Mouse (Mus musculus) myocyte (in vitro differentiated cells): ENCODE results near the gene Ushbp1.

Experiments
- CEBPB ChIP-seq: IDR thresholded peaks from 2 replicates; pipeline ENCODE4 v1.6.1; 2011; ENCODE audit warnings: mild to moderate bottlenecking, moderate library complexity; ENCODE audit not compliant: poor library complexity, insufficient read depth, severe bottlenecking
- E2F4 ChIP-seq: IDR thresholded peaks from one replicate; pipeline ENCODE4 v1.6.1; 2011; ENCODE audit warnings: mild to moderate bottlenecking, control low read depth, moderate library complexity; ENCODE audit not compliant: insufficient read depth
- MAX ChIP-seq: IDR thresholded peaks from one replicate; pipeline ENCODE4 v1.6.1; 2011; ENCODE audit warnings: low read depth, mild to moderate bottlenecking, control low read depth
- MYOD1 ChIP-seq, 3 experiments: IDR thresholded peaks; one replicate each; pipeline ENCODE4 v1.6.1; 2011; ENCODE audit warnings: control low read depth in 2 of 3, low read depth in 2 of 3, mild to moderate bottlenecking in 2 of 3, moderate library complexity in 1 of 3; ENCODE audit not compliant: insufficient read length in 2 of 3, control insufficient read depth in 1 of 3
- MYOG ChIP-seq, 3 experiments: IDR thresholded peaks; one replicate each; pipeline ENCODE4 v1.6.1; 2011; ENCODE audit warnings: control low read depth in 2 of 3, low read depth in 2 of 3, mild to moderate bottlenecking in 2 of 3; ENCODE audit not compliant: insufficient read length in 2 of 3, control insufficient read depth in 1 of 3, insufficient read depth in 1 of 3
- POLR2A ChIP-seq: IDR thresholded peaks from one replicate; pipeline ENCODE4 v1.6.1; 2011; ENCODE audit warnings: low read depth, mild to moderate bottlenecking, control low read depth, moderate library complexity; ENCODE audit not compliant: insufficient read length
- POLR2AphosphoS2 ChIP-seq: IDR thresholded peaks from one replicate; pipeline ENCODE4 v1.6.1; 2011; ENCODE audit warnings: low read depth, control low read depth; ENCODE audit not compliant: insufficient read length
- TCF12 ChIP-seq: IDR thresholded peaks from one replicate; pipeline ENCODE4 v1.6.1; 2011; ENCODE audit warnings: mild to moderate bottlenecking, control low read depth; ENCODE audit not compliant: poor library complexity, insufficient read depth, severe bottlenecking
- TCF3 ChIP-seq: IDR thresholded peaks from one replicate; pipeline ENCODE4 v1.6.1; 2011; ENCODE audit warnings: low read depth, control low read depth; ENCODE audit not compliant: insufficient read length
- USF1 ChIP-seq: IDR thresholded peaks from one replicate; pipeline ENCODE4 v1.6.1; 2011; ENCODE audit warnings: low read depth, mild to moderate bottlenecking, control low read depth, moderate library complexity

DNA sequence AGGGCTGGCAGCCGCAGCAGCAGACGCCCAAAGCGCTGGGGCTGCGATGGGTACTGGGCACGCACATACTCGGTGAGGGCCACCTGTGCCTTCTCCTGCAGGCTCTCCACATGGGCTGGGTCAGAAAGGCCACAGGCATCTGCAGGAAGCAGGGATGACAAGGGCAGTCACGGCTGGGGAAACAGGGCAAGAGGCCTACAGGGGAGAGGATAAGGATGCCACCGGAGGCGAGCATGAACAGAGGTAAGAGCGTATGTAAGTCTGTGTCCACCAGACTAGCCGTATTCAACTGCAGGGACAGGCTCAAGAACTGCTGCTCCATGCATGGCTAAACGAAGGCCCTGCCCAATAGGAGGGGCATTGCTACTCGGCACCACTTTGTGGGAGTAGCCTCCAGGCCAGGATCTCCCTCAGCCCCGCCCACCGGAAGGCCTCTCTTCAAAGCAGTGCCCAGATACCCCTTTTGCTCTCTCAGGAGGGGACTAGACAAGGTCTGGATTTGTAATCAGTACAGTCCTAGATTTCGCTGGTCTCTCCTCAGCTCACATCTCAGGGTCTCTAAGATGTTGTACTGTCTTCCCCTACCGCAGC lies 20.9 kb downstream of the Ushbp1 start:
- TF ChIP-seq E2F4 (no peak), CEBPB (no peak), POLR2A (no peak), MYOG (IDR thresholded peaks at IDR 0.05; ENCODE audit: control insufficient read depth in 1 of 3, insufficient read depth in 1 of 3, insufficient read length in 2 of 3, low read depth in 2 of 3) (no peak), TCF12 (no peak), MYOD1 (IDR thresholded peaks at IDR 0.05; ENCODE audit: control insufficient read depth in 1 of 3, insufficient read length in 2 of 3, low read depth in 2 of 3) (no peak), USF1 (no peak), TCF3 (no peak), POLR2AphosphoS2 (peak; percentile 24), MAX (no peak)
